Mouse (Mus musculus) right cerebral cortex, adult 2 months (tissue): Measurements from ENCODE around the gene Ccdc146.

Experiments
- DNase-seq, 2 experiments: peaks; one replicate each; pipeline ENCODE4 v3.0.0; 2021 to 2022; ENCODE audit warnings: low spot score in 2 of 2

The Ccdc146 gene

DNA sequence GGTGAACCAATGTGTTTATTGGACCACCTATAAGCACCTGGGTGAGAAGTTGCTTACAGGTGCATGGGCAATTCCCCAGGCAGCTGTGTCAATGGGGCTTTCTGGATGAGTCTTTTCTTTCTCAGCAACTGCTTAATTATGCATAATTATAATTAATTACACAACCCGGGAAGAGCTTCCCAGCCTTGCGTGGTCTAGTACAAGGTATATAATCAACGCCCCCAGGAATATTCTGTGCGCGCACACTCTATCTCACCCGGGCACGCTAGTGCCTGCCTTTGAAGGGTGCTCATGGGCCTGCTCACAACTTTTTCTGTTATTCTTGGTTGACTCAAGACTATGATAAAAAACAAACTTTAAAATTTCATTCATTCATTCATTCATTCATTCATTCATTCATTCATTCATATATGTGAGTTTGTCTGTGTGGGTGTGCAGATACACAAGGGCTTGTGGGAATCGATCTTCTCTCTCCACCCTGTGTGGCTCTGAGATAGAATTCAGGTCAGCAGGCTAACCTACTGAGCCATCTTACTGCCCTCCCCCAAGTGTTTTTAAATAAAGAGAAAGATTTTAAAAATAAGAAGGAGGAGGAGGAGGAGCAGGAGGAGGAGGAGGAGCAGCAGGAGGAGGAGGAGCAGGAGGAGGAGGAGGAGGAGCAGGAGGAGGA lies 160.0 kb downstream of the Ccdc146 start:
- no peak for DNase-seq

DNA sequence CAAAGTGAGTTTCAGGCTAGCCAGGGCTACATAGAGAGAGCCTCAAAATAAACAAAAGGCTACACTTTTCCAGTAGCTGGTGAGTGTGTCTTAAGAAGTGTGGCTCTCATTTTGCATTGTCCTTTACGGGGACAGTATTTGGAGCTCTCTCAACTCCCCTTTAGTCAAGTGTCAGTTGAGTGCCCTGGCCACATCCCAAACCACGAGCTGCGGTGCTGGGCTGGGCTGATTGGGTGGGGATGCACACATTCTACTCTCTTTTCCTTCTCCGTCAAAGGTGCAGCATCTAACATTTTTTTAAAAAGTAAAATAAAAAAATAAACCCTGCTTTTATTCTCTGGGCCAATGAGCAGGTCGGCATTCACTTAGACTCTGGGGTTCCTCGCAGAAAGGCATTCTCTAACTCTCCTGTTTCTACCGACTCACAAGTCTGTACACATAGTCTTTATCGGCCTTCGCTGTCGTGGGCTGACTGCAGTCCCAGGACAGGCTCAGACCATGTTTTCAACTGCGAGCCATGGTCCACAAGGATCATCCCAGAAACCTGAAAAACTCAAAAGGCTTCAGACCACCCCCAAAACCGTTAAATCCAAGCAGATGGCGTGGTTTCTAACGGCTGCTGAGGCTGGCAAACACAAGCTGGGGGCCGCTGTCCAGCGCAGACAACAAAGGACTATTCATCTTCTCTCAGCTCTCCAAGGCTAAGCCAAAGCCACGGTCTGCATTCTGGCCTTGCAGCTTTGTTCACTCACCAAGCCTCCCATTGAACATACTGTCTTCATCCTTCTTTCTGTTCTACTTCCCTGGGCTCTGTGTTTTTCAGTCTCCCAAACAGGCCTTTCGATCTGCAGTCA lies 161.0 kb downstream of the Ccdc146 start:
- peak in 1 of 2 experiments; percentile 17 for DNase-seq

DNA sequence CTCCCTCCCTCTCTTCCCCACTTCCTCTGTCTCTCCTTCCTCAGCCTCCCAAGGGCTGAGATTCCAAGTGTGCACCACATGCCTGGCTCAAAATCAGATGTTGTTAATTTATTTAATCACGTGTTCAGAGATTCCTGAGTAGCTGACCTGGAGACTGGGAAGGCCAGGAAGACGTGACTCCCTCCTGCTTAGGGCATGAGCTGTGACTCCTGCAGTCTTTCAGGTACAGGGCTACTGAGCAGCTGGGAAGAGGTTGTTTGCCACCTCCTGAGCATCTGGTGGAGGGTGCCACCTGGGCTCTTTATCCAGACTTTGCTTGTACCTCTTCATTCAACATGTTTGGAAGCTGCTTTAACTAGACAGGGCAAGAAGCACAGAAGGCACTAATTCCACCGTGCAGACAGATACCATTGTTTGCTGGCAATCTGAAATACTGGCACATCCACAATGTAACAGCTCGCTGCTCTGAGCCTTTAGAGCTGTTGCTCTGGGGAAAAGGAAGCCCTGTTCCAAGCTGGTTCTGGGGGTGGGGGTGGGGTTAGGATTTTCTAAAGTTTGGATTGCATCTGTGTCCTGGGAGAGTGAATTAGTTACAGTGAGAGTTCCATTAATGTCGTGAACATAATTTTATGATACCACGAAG lies 163.2 kb downstream of the Ccdc146 start:
- no peak for DNase-seq

DNA sequence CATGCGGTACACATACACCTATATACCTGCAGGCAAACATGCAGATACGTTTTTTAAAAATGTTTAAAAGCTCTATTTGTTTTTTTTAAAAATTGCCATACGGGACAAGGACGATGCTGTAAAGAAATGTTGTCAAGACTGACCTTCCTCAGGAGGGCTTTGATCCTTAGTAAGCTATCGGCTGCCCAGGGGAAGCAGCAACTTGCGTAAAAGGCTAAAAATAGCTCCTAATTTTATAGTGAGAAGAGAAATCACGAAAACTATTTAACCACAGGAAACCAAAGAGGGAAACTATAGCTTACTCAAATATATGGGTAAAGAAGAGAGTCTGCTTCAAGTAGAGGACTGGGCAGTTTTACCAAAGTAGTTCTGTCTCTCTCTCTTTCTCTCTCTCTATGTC lies 163.7 kb downstream of the Ccdc146 start:
- DNase-seq = no peak

DNA sequence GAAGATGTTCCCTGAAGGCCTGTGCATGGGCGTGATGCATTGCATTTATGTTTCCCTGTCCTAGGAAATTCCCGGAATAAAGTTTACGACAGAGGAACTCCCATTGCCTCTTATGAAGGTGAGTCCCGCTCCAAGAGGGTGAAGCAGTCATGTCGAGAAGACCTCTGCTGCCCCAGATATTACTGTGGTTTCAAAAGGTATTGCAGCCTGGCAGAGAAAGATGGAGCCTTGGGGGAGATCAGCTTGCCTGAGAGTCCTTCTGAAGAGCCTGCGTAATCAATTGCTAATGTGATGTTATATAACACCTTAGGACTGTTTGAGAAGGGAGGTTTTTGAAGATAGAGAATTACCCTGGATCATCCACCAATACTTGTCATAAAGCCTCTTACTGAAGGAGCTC lies 166.7 kb downstream of the Ccdc146 start:
- DNase-seq = no peak

DNA sequence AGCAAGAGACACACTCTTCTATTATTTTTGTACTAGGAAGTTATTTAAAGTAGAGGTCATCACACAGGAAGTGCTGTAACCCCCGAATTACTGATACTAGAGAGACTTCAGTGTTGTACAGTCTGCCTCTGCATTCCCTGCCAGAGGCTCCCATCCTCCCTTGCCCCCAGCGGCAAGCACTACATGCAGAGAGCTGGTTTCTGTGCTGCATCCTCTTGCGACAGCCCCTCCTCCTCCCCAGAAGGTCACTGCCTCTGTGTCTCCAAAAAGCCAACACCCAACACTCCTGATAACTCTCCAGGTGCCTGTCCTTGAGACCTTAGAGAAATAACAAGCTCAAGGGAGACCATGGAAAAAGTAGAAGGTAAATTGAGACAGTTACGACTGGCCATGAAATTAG lies 167.4 kb downstream of the Ccdc146 start:
- no peak for DNase-seq

DNA sequence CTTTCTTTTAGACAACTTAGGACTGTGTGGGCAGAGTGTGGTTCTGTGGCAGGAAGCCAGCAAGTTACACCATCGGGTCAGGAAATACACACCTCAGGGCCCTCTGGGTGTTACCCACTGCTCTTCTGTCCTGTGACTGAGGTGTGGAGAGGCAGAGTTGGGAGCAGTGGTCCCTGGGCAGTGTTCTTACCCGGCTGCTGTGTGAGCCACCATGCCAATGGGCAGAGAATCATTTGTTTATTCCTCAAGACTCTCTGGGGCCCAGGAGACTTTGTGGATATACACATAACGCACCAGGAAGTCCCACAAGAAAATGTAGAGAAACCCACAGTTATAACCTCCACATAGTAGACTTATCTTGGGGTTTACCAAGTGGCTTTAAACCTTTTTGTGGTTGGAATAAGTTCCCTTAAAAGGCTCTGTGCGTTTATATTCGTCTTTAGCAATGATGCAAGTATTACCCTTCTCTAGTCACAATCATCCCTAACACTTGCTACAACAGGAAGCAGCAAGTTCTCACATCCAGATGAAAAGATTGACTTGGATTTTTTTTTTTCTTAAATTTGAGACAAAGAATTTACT lies 168.8 kb downstream of the Ccdc146 start:
- no peak for DNase-seq

DNA sequence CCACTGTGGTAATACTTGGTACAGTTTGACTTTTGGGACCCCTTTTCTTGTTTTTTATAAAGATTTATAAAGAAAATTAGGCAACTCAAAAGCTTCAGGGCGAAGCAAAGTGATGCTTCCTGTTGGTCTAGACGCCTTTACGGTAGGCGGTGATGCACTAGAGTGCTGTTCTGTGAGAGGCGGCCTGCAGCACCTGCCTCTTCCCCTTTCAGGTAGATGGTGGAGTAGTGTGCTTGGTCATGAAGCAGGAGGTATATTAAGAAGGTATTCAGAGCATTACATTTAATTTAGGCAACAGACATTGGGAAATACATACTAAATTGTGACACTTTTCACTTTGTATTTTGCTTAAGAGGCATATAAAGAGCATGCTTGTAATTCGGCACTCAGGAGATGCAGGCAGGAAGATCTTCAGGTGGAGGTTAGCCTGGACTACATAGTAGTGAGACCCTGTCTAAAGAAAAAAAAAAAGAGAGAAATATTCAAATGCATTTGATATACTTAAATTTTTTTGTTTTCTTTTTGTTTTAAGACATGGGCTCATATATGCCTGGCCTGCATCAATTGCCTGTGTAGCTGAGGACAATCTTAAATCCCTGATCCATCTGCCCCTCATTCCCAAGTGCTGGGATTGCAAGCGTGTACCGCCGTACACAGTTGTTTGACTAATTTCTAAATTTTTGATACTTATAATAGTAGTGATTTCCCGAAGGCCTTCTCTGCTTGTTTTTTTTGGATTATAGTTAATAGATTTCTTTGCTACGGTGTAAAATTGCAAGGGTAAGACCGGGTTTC lies 169.5 kb downstream of the Ccdc146 start:
- no peak for DNase-seq

DNA sequence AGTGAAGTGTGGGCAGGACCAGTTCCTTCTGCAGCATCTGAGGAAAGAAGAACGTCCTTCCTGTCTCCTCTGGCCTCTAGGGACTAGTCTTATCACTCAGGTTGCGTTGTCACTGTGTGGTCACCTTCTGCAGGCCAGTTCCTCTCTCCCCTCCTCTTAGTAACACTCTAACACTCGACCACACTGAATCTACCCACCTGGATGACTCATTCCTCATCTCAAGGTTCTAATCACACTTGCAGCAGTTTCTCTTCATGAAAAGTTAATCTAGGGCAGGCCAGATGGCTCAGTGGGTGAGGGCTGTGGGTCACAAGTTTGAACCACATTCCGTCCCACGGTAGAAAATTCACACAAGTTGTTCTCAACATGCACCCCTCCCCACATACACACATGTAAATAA lies 175.6 kb downstream of the Ccdc146 start:
- DNase-seq = no peak

DNA sequence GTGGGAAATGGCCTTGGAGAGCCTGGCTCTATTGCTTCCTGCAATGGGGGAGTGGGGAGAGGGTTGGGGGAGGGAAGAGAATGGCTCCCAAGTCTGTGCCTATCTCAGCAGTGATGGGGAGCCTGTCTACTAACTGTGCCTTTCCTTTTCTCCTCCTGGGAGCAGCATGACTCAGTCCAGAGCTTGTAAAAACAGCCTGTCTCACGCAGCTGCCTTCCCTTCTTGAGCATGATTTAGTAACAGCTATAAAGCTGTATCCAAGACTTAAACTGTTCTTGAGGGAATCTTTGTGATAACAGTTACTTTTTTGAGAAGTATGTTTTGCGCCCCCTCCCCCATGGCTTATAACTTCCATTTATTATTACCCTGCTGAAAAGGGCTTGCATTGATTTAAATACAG lies 176.6 kb downstream of the Ccdc146 start:
- peak; percentile 38 to 46 for DNase-seq

DNA sequence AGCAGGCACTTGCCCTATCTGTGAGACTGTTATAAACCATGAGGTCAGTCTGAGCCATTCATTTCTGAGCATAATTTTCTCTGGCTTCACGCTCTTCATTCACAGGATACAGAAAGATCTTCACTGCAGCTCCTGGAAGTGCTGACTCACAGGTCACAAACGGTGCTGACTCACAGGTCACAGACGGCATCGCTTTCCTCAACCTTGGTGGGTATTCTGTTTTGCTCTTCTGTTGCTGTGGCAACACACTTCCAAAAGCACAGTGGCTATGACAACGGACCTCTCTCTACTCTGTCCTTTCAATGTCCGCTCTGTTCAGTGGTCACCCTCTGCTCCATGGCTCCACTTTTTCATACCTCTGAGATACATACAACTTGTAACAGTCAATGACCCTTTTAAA lies 177.7 kb downstream of the Ccdc146 start:
- no peak for DNase-seq

DNA sequence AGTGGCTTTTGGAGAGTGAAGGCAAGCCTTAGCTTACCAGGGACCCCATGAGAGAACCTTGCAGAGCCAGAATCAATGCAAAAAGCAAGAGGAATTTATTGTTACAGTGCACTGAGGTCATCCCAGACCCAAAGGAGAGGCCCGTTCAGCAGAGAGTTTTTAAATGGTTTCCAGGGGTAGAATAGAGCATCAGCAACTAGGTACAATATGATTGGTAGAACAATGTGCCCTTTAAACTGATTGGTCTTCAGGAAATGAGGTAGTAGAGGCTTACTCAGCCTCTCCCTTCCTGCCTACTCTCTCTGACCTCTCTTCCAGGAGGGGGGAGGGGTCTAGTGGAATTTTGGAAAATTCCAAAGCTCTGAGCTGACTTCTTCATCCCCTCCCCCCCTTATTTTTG lies 179.2 kb downstream of the Ccdc146 start:
- no peak for DNase-seq

DNA sequence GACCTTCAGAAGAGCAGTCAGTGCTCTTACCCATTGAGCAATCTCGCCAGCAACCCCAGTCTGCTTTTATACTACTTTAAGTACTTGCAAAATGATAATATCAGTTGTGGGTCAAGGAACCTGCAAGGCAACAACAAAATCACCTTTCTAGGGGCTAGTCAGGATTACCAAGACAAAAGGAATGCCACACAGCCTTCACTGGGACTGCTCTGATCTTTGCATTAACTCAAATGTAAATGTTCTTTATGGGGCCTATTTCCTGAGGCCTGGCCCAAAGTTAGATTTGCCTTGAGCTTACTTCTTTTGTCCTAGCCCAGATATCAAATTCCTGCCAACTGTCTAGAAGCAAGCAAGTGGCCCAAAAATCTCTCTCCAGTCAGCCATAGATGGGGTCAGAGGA lies 179.9 kb downstream of the Ccdc146 start:
- DNase-seq = no peak
